Mouse (Mus musculus) erythroblast, embryonic 14.5 days (primary cell): Measurements from ENCODE around the gene Fkbp5.

ENCODE experiments used
- GATA1 ChIP-seq: IDR thresholded peaks from 2 replicates; pipeline ENCODE4 v1.6.1; 2012; ENCODE audit warnings: low read length, inconsistent platforms, mixed read lengths
- TAL1 ChIP-seq: IDR thresholded peaks from 3 replicates; pipeline ENCODE4 v1.6.1; 2012; ENCODE audit warnings: low read length, inconsistent platforms, mixed read lengths

DNA sequence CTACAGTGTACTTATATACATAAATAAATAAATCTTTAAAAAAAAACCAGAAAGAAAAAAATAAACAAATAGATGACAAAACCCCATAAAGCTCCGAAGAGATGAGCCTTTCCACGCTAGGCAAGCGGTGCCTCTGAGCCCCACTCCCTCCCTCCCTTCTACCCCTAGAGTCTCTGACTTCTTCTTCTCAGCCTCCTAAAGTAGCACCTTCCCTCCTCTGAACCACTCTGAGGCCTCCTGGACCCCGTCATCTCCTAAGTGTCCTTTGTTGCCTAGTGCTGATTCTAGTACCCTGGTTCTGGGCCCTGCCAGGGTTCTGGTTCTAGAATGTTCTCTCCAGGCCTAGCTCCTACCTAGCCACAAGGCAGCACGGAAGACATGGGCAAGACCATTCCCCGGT, 13.2 kb upstream of the Fkbp5 start, which contains the start of gene Armc12:
- TF ChIP-seq GATA1 (no peak), TAL1 (no peak)
